Comparison of ENCODE assay signal across 12 mouse cellular contexts in genomic region chr3:54412885-54413583, GRCm38 (mm10). TPM values are rescaled to one million over a fixed set of nuclear protein-coding genes. Genes with fewer than 3 reads are reported as not detected.
DNase-seq lines count a peak whose midpoint lies in the region; ATAC-seq lines count a peak whose summit lies in the region.
"Had no signal": no experiment of that assay in that cellular context is flagged by ENCODE, and none has a peak within 500 bp of the region (broad histone marks: within the 10 kb centered on the region; RNA-seq: fewer than 3 reads in every experiment).

No protein-coding gene starts in this region.

- peak; percentile 16 for DNase-seq in hindbrain, embryonic 11.5 days (ENCODE audit: low spot score)
- DNase-seq in hindbrain, embryonic 14.5 days (ENCODE audit: low spot score): no peak
- DNase-seq in embryo, embryonic 9.5 days (ENCODE audit: extremely low spot score): peak; percentile 36
- DNase-seq in forelimb bud, embryonic 11.5 days (ENCODE audit: low read depth, low spot score): peak; percentile 68
- DNase-seq in retina, postnatal 1 day: peak; percentile 24
- DNase-seq in testis, postnatal 10 days (ENCODE audit: low spot score): no peak
- DNase-seq in thymus, postnatal 4 days: no peak
- DNase-seq: cerebellum, adult 8-10 months; heart, adult 2 months had no signal

- H3K9me3 ChIP-seq in hindbrain, embryonic 11.5 days (ENCODE audit: control insufficient read depth, low read length): no peaks in the 10 kb centered on the region
- no peaks in the 10 kb centered on the region for H3K9me3 ChIP-seq in hindbrain, embryonic 14.5 days (ENCODE audit: control insufficient read depth, low read length)
- H3K9me3 ChIP-seq: midbrain, embryonic 15.5 days had no signal

- H3K4me2 ChIP-seq in hindbrain, embryonic 11.5 days (replicated peaks; ENCODE audit: low read depth, low read length): no peak overlapping the region
- H3K4me2 ChIP-seq in hindbrain, embryonic 14.5 days (replicated peaks): no peak overlapping the region
- H3K4me2 ChIP-seq: liver, embryonic 11.5 days; midbrain, embryonic 15.5 days had no signal

- H3K4me3 ChIP-seq in hindbrain, embryonic 11.5 days (ENCODE audit: low read depth, low read length): no peak overlapping the region
- H3K4me3 ChIP-seq in hindbrain, embryonic 14.5 days (replicated peaks; ENCODE audit: low read length): no peak overlapping the region
- H3K4me3 ChIP-seq: heart, adult 2 months; midbrain, embryonic 15.5 days had no signal

- ATAC-seq in hindbrain, embryonic 11.5 days (ENCODE audit: low FRiP score): no peak
- no peak for ATAC-seq in hindbrain, embryonic 14.5 days (ENCODE audit: low FRiP score)
- ATAC-seq: midbrain, embryonic 15.5 days had no signal

- H3K4me1 ChIP-seq in hindbrain, embryonic 11.5 days (replicated peaks; ENCODE audit: control insufficient read depth, insufficient read depth, low read length): no peaks in the 10 kb centered on the region
- H3K4me1 ChIP-seq in hindbrain, embryonic 14.5 days (replicated peaks; ENCODE audit: control insufficient read depth, insufficient read depth, low read length): no peaks in the 10 kb centered on the region

- no peaks in the 10 kb centered on the region for H3K27me3 ChIP-seq in hindbrain, embryonic 11.5 days (ENCODE audit: control insufficient read depth, insufficient read depth, low read length)
- no peaks in the 10 kb centered on the region for H3K27me3 ChIP-seq in hindbrain, embryonic 14.5 days (ENCODE audit: control insufficient read depth, insufficient read depth, low read length)
- H3K27me3 ChIP-seq: midbrain, embryonic 15.5 days had no signal

- H3K36me3 ChIP-seq in hindbrain, embryonic 11.5 days (ENCODE audit: control insufficient read depth, insufficient read depth, low read length): no peaks in the 10 kb centered on the region
- H3K36me3 ChIP-seq in hindbrain, embryonic 14.5 days (replicated peaks; ENCODE audit: control insufficient read depth, insufficient read depth): no peaks in the 10 kb centered on the region
- H3K36me3 ChIP-seq: midbrain, embryonic 15.5 days had no signal

- no peak overlapping the region for H3K27ac ChIP-seq in hindbrain, embryonic 11.5 days (ENCODE audit: low read depth, low read length)
- H3K27ac ChIP-seq in hindbrain, embryonic 14.5 days: no peak overlapping the region
- H3K27ac ChIP-seq: heart, adult 2 months; kidney, postnatal 0 days; midbrain, embryonic 15.5 days had no signal

- H3K9ac ChIP-seq in hindbrain, embryonic 11.5 days (ENCODE audit: low read depth, low read length): no peak overlapping the region
- H3K9ac ChIP-seq in hindbrain, embryonic 14.5 days: no peak overlapping the region
- H3K9ac ChIP-seq: midbrain, embryonic 15.5 days had no signal

- WGBS in hindbrain, embryonic 11.5 days: 76% methylated on average over 7 of the region's 7 CpGs
- WGBS in hindbrain, embryonic 14.5 days: 79% methylated on average over 7 of the region's 7 CpGs

RNA-seq across cellular contexts. Expression of gene Postn, which starts 52.1 kb away (rescaled TPM):
- polyA plus RNA-seq in hindbrain, embryonic 11.5 days (2014; fragmentation: Nextera tagmentation; extraction: Ambion mirVana): 30.5 and 30.7 TPM in 2 replicates
- 33.6 and 34.6 TPM in 2 replicates for polyA plus RNA-seq in hindbrain, embryonic 14.5 days (2014; fragmentation: Nextera tagmentation; extraction: Ambion mirVana)

Comparison
In these comparisons a context has a peak if more than half of its experiments do, and no peak if none do; other contexts are left out.
1. DNase-seq: peak in hindbrain, embryonic 11.5 days (single experiment), embryo, embryonic 9.5 days (single experiment), forelimb bud, embryonic 11.5 days (single experiment) and retina, postnatal 1 day (single experiment); none in hindbrain, embryonic 14.5 days (single experiment), testis, postnatal 10 days (single experiment) and thymus, postnatal 4 days (single experiment).